Mouse (Mus musculus): Measurements from ENCODE around the gene Cldn4. TPM values are rescaled to one million over a fixed set of nuclear protein-coding genes. Genes with fewer than 3 reads are reported as not detected.
A peak's percentile ranks its signal among the peaks of the same experiment; 100 is the strongest.

The Cldn4 gene
- polyA plus RNA-seq, 1 experiment from 2014 or later: 27.0 TPM

DNA sequence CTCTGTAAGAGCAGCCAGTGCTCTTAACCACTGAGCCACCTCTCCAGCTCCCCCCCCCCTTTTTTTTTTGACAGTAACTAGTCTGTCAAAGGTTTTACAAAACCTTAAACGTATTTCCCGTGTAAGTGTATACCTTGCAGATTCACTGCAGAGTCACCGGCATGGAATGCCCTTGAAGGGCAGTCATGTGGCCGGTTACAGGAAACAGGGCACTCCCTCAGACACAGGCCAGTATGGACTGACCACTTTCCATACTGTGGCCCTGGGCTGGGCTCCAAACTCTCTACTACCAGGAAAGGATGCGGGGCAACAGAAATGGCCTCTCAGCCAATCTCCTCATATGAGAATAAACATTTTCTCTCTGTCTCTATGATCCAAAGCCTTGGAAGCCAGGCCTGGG, 8.8 kb upstream of the Cldn4 start:
- no peaks in the 10 kb centered on the region for H3K9me3 ChIP-seq (ENCODE audit: control insufficient read depth, low read length)
- peaks cover 5% of the 10 kb centered on the region; the same call in 1 of the 2 replicates for H3K4me1 ChIP-seq (ENCODE audit: control insufficient read depth, insufficient read depth, low read length)
- no peaks in the 10 kb centered on the region for H3K27me3 ChIP-seq (replicated peaks; ENCODE audit: control insufficient read depth, insufficient read depth, low read length)
- 67% methylated on average over 5 of the region's 5 CpGs for WGBS
- H3K4me3 ChIP-seq (ENCODE audit: low read depth, low read length): no peak overlapping the region
- H3K4me2 ChIP-seq (ENCODE audit: low read depth, low read length): no peak overlapping the region
- no peak overlapping the region for H3K27ac ChIP-seq (replicated peaks; ENCODE audit: low read depth, low read length)
- DNase-seq (ENCODE audit: low spot score) (no peak), ATAC-seq (ENCODE audit: low read depth) (no peak)
- no peaks in the 10 kb centered on the region for H3K36me3 ChIP-seq (ENCODE audit: control insufficient read depth, insufficient read depth, low read length)
- no peak overlapping the region for H3K9ac ChIP-seq (ENCODE audit: low read depth, low read length)

DNA sequence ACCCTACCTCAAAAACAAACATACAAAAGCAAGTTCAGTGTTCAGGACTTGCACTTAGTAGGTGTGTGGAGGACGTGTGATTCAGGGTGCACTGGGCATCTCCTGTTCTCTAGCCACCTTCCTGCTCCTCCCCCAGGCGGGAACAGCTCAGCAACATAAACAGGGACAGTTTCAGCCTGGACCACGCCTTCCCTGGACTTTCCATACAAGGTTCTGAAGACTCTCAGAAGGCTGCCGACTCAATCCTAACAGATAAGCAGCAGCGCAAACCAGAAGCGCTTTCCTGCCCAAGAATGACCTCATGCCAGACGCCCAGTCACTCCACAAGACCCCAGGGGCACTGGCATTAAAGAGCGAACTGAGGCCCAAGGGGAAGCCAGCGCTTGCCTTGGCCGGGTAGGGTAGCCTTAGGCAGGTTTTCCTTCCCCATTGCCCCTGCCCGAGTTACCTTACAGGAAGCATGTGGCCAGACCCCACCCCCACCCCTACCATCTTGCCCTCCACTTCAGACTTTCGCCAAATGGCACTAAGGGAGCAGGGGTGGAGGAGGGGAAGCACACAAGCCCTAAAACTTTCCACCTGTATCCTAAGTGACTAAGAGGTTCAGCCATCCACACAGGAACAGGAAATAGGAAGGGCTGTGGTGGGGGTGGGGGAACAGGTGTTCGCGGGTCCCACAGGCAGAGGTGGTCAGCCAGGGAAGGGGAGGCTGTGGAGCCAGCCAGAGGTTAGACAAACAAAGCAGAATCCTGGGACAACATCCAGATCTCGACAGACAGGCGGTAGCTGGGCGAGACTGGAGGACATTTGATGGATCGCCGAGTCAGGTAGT, 4.5 kb upstream of the Cldn4 start:
- peaks cover 8% of the 10 kb centered on the region; the same call in 1 of the 2 replicates for H3K4me1 ChIP-seq (ENCODE audit: control insufficient read depth, insufficient read depth, low read length)
- H3K4me2 ChIP-seq (ENCODE audit: low read depth, low read length): peak overlapping the region; percentile 10; the same call in 1 of the 2 replicates
- WGBS: 20% methylated on average over 19 of the region's 19 CpGs
- H3K27me3 ChIP-seq (replicated peaks; ENCODE audit: control insufficient read depth, insufficient read depth, low read length): peaks cover 15% of the 10 kb centered on the region
- no peaks in the 10 kb centered on the region for H3K9me3 ChIP-seq (ENCODE audit: control insufficient read depth, low read length)
- H3K9ac ChIP-seq (ENCODE audit: low read depth, low read length): no peak overlapping the region
- DNase-seq (ENCODE audit: low spot score) (no peak), ATAC-seq (ENCODE audit: low read depth) (no peak)
- H3K4me3 ChIP-seq (ENCODE audit: low read depth, low read length): no peak overlapping the region
- no peak overlapping the region for H3K27ac ChIP-seq (replicated peaks; ENCODE audit: low read depth, low read length)
- H3K36me3 ChIP-seq (ENCODE audit: control insufficient read depth, insufficient read depth, low read length): no peaks in the 10 kb centered on the region

DNA sequence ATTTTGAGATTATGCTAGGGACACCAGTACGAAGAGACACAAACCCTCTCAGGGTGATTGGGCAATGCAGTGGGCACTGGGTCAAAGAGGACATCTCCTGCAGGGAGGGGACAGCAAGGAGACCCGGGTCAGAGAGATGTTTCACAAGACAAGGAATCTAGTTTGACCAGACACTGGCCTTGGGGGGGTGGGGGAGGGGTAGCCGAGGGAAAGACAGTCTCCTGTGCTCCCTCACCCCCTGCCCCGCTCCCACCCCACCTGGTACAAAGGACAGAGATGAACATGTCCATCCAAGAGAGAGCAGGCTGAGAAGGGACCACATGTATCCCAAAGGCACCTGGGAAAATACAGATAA, 1.3 kb upstream of the Cldn4 start:
- no peaks in the 10 kb centered on the region for H3K36me3 ChIP-seq (ENCODE audit: control insufficient read depth, insufficient read depth, low read length)
- H3K9me3 ChIP-seq (ENCODE audit: control insufficient read depth, low read length): no peaks in the 10 kb centered on the region
- H3K4me3 ChIP-seq (ENCODE audit: low read depth, low read length): no peak overlapping the region
- no peak overlapping the region for H3K4me2 ChIP-seq (ENCODE audit: low read depth, low read length)
- peaks cover 8% of the 10 kb centered on the region; the same call in 1 of the 2 replicates for H3K4me1 ChIP-seq (ENCODE audit: control insufficient read depth, insufficient read depth, low read length)
- H3K9ac ChIP-seq (ENCODE audit: low read depth, low read length): no peak overlapping the region
- no peak overlapping the region for H3K27ac ChIP-seq (replicated peaks; ENCODE audit: low read depth, low read length)
- H3K27me3 ChIP-seq (replicated peaks; ENCODE audit: control insufficient read depth, insufficient read depth, low read length): peaks cover 35% of the 10 kb centered on the region
- WGBS: 62% methylated on average over 4 of the region's 4 CpGs
- ATAC-seq (ENCODE audit: low read depth) (no peak), DNase-seq (ENCODE audit: low spot score) (no peak)

DNA sequence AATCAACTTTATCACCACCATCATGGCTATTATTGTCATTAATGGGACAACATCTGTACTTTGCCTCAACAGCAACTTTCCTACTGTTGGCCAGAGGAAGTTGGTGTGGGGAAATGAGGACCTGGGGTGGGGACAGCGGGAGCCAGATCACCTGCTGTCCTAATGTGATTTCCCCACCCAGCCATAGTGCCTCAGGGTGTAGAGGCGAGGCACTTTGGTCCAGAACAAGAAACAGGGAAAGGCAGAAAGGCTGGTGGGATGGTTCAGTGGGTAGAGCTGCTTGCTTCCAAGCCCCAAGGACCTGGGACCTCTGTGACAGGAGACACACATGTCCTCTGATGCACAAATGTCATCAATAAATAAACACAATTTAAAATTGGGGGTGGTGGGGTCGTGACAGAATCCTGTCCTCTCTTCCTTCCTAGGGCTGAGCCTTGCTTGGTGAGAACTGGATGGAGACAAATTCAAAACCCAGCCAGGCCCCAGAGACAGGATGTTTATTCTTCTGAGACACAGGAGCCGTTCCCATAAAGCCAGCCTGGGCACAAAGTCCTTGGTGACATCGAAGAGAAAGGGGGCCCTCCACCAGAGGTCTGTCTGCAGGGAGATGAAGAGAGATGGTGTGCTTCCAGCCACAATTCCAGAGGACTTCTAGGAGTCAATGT, 818 bp upstream of the Cldn4 start:
- no peak overlapping the region for H3K4me3 ChIP-seq (ENCODE audit: low read depth, low read length)
- no peak overlapping the region for H3K9ac ChIP-seq (ENCODE audit: low read depth, low read length)
- peaks cover 35% of the 10 kb centered on the region for H3K27me3 ChIP-seq (replicated peaks; ENCODE audit: control insufficient read depth, insufficient read depth, low read length)
- H3K4me1 ChIP-seq (ENCODE audit: control insufficient read depth, insufficient read depth, low read length): peaks cover 8% of the 10 kb centered on the region; the same call in 1 of the 2 replicates
- no peaks in the 10 kb centered on the region for H3K9me3 ChIP-seq (ENCODE audit: control insufficient read depth, low read length)
- H3K27ac ChIP-seq (replicated peaks; ENCODE audit: low read depth, low read length): peak overlapping the region; percentile 5; the same call in 1 of the 2 replicates
- 49% methylated on average over 5 of the region's 5 CpGs for WGBS
- ATAC-seq (ENCODE audit: low read depth) (no peak), DNase-seq (ENCODE audit: low spot score) (no peak)
- peak overlapping the region; percentile 15; the same call in 1 of the 2 replicates for H3K4me2 ChIP-seq (ENCODE audit: low read depth, low read length)
- no peaks in the 10 kb centered on the region for H3K36me3 ChIP-seq (ENCODE audit: control insufficient read depth, insufficient read depth, low read length)

DNA sequence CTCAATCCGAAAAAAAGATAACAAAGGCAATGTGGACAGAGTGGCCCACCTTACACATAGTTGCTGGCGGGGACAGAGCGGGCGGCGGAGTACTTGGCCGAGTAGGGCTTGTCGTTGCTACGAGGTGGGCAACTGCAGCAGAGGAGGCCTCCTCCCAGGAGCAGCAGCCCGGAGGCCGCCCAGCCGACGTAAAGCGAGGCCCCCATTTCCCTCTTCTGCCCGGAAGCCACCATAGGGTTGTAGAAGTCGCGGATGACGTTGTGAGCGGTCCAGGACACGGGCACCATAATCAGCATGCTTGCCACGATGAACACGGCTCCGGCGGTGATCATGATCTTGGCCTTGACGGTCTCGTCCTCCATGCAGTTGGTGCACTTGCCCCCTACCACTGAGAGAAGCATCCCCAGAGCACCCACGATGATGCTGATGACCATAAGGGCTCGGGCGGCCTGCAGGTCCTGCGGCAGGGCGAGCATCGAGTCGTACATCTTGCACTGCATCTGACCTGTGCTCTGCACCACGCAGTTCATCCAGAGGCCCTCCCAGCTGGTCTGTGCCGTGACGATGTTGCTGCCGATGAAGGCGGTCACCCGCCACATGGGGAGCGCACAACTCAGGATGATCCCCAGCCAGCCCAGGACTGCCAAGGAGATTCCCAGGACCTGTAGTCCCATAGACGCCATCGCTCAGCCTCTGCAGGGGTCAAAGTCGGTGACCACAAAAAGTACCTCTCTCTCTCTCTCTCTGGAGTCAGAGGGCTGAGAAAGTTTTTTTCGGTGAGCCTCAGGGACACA, 474 bp downstream of the Cldn4 start:
- no peak for DNase-seq (ENCODE audit: low spot score)
- Histone ChIP-seq H3K4me2 (ENCODE audit: low read depth, low read length) (peak overlapping the region; percentile 43), H3K9me3 (ENCODE audit: control insufficient read depth, low read length) (no peaks in the 10 kb centered on the region), H3K9ac (ENCODE audit: low read depth, low read length) (peak overlapping the region; percentile 58), H3K4me3 (ENCODE audit: low read depth, low read length) (peak overlapping the region; percentile 38), H3K27me3 (replicated peaks; ENCODE audit: control insufficient read depth, insufficient read depth, low read length) (peaks cover 35% of the 10 kb centered on the region), H3K36me3 (ENCODE audit: control insufficient read depth, insufficient read depth, low read length) (no peaks in the 10 kb centered on the region), H3K27ac (replicated peaks; ENCODE audit: low read depth, low read length) (peak overlapping the region; percentile 63), H3K4me1 (ENCODE audit: control insufficient read depth, insufficient read depth, low read length) (peaks cover 4% of the 10 kb centered on the region; the same call in 1 of the 2 replicates)
- ATAC-seq (ENCODE audit: low read depth): peak; percentile 14; the same call in 1 of the 2 replicates
- 16% methylated on average over 42 of the region's 43 CpGs for WGBS

DNA sequence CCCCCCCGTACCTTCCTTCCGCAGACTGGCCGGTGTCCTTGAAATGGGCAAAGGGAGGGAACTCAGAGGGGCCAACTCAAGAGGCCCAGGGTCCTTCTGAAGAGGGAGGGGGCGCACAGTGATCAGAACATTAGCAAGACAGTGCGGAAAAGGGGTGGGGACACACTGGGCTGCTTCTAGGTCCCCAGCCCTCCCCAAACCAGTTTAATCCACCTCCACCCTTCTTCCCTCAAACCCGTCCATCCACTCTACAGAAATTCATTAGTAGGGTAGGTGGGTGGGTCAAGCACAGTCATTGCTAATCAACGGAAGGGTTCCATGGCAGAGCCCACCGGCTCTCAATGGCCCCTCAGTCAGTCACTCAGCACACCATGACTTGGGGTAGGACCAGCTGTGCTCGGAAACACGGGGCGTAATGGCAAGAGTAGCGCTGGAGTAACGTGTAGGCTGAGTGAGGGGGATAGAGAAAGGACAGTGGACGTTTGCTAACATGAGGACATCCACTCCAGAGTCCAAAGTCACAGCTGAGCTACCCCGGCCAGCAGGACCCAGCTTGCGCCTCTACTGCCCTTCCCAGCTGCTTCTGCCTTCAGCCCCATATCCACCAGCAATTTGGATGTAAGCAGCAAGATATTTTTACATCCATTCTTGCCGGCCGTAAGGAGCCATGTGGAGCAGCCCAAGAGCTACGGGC, 1.3 kb downstream of the Cldn4 start:
- Histone ChIP-seq H3K36me3 (ENCODE audit: control insufficient read depth, insufficient read depth, low read length) (no peaks in the 10 kb centered on the region), H3K27ac (replicated peaks; ENCODE audit: low read depth, low read length) (peak overlapping the region; percentile 39; the same call in 1 of the 2 replicates), H3K4me3 (ENCODE audit: low read depth, low read length) (peak overlapping the region; percentile 38), H3K4me2 (ENCODE audit: low read depth, low read length) (peak overlapping the region; percentile 43), H3K9ac (ENCODE audit: low read depth, low read length) (peak overlapping the region; percentile 58), H3K27me3 (replicated peaks; ENCODE audit: control insufficient read depth, insufficient read depth, low read length) (peaks cover 35% of the 10 kb centered on the region), H3K4me1 (ENCODE audit: control insufficient read depth, insufficient read depth, low read length) (peaks cover 3% of the 10 kb centered on the region; the same call in 1 of the 2 replicates), H3K9me3 (ENCODE audit: control insufficient read depth, low read length) (no peaks in the 10 kb centered on the region)
- ATAC-seq (ENCODE audit: low read depth) (no peak), DNase-seq (ENCODE audit: low spot score) (no peak)
- 46% methylated on average over 16 of the region's 19 CpGs for WGBS

DNA sequence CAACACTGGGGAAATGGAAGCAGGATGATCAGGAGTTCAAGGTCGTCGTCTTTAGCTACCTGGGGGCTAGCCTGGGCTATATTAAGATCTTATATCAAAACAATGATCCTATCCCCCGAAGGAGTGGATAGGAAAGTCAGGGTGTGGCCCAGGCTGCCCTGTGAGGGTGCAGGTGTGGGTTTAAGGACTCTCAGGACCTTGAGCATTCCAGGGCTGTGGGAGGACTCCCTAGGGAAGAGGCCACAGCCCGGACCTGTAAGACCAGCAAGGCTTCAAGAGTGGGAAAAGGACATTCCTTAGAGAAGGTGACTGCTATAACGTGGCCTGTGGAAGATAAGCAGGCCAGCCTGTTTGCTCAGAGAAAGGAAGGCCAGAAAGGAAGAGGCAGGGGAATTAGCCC, 2.6 kb downstream of the Cldn4 start:
- peaks cover 3% of the 10 kb centered on the region; the same call in 1 of the 2 replicates for H3K4me1 ChIP-seq (ENCODE audit: control insufficient read depth, insufficient read depth, low read length)
- no peaks in the 10 kb centered on the region for H3K36me3 ChIP-seq (ENCODE audit: control insufficient read depth, insufficient read depth, low read length)
- peak overlapping the region; percentile 43; the same call in 1 of the 2 replicates for H3K4me2 ChIP-seq (ENCODE audit: low read depth, low read length)
- H3K27ac ChIP-seq (replicated peaks; ENCODE audit: low read depth, low read length): no peak overlapping the region
- H3K4me3 ChIP-seq (ENCODE audit: low read depth, low read length): no peak overlapping the region
- ATAC-seq (ENCODE audit: low read depth): no peak
- no peak for DNase-seq (ENCODE audit: low spot score)
- no peak overlapping the region for H3K9ac ChIP-seq (ENCODE audit: low read depth, low read length)
- no peaks in the 10 kb centered on the region for H3K9me3 ChIP-seq (ENCODE audit: control insufficient read depth, low read length)
- WGBS: 67% methylated on average over 5 of the region's 5 CpGs
- H3K27me3 ChIP-seq (replicated peaks; ENCODE audit: control insufficient read depth, insufficient read depth, low read length): peaks cover 35% of the 10 kb centered on the region

DNA sequence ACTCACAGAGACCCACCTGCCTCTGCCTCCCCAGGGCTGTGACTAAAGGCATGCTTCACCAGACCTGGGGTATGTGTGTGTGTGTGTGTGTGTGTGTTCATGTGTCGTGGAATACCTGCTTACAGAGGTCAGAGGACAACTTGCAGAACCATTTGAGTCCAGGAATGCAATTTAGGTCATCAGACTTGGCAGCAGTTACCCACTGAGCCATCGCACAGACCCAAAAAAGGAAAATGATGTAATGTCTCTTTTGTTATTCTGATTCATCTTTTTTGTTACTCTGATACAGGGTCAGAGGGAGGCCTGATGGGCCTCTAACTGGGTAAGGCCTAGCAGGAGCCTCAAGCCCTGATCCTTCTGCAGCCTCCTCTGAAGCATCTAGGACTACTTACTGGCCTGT, 4.0 kb downstream of the Cldn4 start:
- Histone ChIP-seq H3K27me3 (replicated peaks; ENCODE audit: control insufficient read depth, insufficient read depth, low read length) (peaks cover 35% of the 10 kb centered on the region), H3K9me3 (ENCODE audit: control insufficient read depth, low read length) (no peaks in the 10 kb centered on the region), H3K36me3 (ENCODE audit: control insufficient read depth, insufficient read depth, low read length) (no peaks in the 10 kb centered on the region), H3K4me2 (ENCODE audit: low read depth, low read length) (no peak overlapping the region), H3K9ac (ENCODE audit: low read depth, low read length) (no peak overlapping the region), H3K4me1 (ENCODE audit: control insufficient read depth, insufficient read depth, low read length) (peaks cover 3% of the 10 kb centered on the region; the same call in 1 of the 2 replicates), H3K27ac (replicated peaks; ENCODE audit: low read depth, low read length) (no peak overlapping the region), H3K4me3 (ENCODE audit: low read depth, low read length) (no peak overlapping the region)
- ATAC-seq (ENCODE audit: low read depth) (no peak), DNase-seq (ENCODE audit: low spot score) (no peak)
- WGBS: 66% methylated on average over 2 of the region's 2 CpGs
